Mouse (Mus musculus): ENCODE data around the gene Acer1. TPM values are rescaled to one million over a fixed set of nuclear protein-coding genes. Genes with fewer than 3 reads are reported as not detected.

The Acer1 gene
- total RNA-seq (2021): under 1 TPM in 1 of 2 experiments, not detected in 1; 0.13 TPM
- long read RNA-seq, experiment 1: 0 reads
- long read RNA-seq, experiment 2: 0 reads

GRCm38 (mm10) chr17:56982013-56982412, at the start of gene Acer1:
Gene Acer1, minus strand, starts transcription at chr17:56982126.
- peak in 1 of 2 experiments; percentile 11 for DNase-seq (ENCODE audit: low spot score in 2 of 2)

GRCm38 (mm10) chr17:57030931-57031660, 49.2 kb upstream of the Acer1 start, which contains the start of gene Khsrp:
Gene Khsrp, minus strand, starts transcription at chr17:57031522.
- DNase-seq (ENCODE audit: low spot score in 2 of 2): peak in 1 of 2 experiments; percentile 60

DNA sequence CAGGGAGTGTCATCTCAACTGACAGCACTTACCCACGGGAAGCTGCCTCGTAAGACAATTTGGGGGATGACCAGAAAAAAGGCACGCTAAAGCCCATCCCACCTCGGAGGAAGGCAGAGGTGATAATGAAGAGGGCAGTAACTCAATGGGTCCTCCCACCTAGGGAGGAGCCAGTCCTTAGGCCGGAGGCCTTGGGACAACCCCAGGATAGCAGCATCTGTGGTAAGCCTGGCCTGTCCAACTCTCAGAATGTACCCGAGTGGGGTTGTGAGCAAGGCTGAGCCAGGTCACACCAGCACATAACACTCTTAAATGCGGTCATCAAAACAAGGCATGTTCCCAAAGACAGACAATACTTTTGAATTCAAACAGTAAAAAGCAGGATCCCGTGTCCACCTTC, 47.8 kb upstream of the Acer1 start:
- DNase-seq (ENCODE audit: low spot score in 2 of 2): no peak

- DNase-seq (ENCODE audit: low spot score in 2 of 2): no peak
Observed at GRCm38 (mm10) chr17:57027471-57027870, 45.5 kb upstream of the Acer1 start.

- no peak for DNase-seq (ENCODE audit: low spot score in 2 of 2)
Observed at GRCm38 (mm10) chr17:57020960-57021359, 39.0 kb upstream of the Acer1 start.

DNA sequence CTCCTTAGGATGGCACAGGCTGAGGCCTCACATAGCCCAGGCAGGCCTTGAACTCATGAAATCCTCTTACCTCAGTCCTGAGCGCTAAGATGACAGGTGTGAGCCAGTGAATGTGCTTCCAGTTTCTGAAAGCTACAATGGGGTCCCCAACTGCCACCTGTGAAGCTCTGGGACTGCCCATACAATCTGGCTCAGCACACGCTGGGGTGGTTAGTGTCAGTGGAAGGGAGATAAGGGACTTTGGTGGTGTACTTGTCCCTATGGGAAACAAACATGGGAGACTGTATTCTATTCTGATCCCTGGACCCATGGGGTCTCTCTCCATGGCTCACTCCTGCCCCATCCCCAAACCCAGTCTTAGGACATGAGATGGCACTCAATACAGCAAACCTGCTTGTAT, 37.8 kb upstream of the Acer1 start:
- DNase-seq (ENCODE audit: low spot score in 2 of 2): no peak

DNA sequence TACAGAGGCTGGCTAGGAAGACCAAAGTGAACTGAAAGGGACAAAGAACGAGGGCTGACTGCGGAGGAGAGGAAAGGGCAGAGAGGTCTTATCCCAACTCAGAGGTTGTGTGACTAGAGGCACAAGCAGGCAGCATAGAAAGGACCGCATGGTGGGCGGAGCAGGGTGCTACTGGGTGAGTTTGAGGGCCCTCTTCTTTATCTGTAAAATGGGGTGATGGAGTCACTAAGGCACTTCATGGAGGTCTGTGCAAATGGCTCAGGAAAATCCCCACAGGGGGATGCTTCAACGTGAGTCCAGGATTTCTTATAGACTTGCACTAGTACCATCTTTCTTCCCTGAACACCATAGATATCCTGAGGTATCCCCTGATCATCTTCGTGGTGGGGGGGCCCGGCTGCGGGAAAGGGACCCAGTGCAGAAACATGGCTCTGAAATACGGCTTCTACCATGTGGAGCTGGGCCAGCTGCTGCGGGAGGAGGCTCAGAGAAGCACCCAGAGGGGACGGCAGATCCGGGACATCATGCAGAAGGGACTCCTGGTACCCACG, 30.4 kb upstream of the Acer1 start:
- no peak for DNase-seq (ENCODE audit: low spot score in 2 of 2)

GRCm38 (mm10) chr17:57011236-57012141, 29.6 kb upstream of the Acer1 start, which contains the start of the genes Gtf2f1 and Gm17949:
Gene Gtf2f1, minus strand, starts transcription at chr17:57011288.
Gene Gm17949, plus strand, starts transcription at chr17:57011469.
- peak; percentile 82 to 86 for DNase-seq (ENCODE audit: low spot score in 2 of 2)

DNA sequence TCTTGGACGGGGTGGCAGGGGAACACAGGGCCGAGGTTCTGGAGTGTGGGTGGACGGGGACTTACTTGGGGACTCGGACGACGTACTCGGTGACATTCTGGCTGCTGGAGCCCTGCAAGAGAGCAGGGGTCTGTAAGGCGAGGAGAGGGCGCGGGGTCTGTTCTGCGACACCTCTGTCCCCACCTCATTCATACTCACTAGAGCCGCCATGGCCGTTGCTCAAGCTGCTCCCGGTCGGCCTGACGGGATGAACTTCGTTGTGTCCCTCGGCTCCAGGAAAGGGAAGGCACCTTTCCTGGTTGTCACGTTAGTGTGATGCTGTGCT, 28.9 kb upstream of the Acer1 start:
- DNase-seq (ENCODE audit: low spot score in 2 of 2): no peak

DNA sequence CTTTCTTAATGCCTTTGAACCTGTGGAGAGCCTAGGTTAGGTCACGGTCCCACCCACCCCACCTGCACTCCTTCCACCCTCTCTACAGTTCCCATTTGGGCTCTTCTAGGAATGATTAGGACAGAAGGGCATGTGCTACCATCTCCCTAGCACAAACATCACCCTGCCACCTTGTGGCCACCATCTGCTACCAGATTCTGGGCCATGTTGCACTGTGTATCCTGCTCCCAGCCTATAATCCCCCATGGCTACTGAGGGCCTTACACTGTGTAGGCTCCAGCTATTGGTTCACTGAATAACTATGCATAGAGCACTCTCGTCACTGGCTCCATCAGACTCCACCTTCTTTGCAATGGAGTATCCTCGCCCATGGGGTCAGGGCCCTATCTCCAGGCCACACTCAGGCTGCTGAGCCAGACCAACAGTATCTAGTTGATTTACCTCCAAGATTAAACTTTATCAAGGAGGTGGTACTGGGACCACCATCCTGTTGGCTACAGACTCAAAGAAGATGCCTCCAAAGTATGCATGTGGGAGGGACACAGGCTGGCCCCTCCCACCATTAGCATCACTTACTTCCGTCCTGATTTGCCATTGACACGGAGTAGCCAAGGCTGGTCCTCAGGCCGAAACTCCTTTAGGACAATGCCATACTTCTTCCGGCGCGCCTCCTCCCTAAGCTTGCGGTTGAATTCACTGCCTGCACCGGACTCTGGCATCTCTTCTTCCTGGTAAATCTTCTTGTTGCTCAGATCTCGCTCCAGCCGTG, 25.4 kb upstream of the Acer1 start:
- DNase-seq (ENCODE audit: low spot score in 2 of 2): no peak

GRCm38 (mm10) chr17:57003994-57004393, 22.1 kb upstream of the Acer1 start:
- DNase-seq (ENCODE audit: low spot score in 2 of 2): no peak

- DNase-seq (ENCODE audit: low spot score in 2 of 2): no peak
Observed at GRCm38 (mm10) chr17:57001228-57001627, 19.3 kb upstream of the Acer1 start.

- DNase-seq (ENCODE audit: low spot score in 2 of 2): no peak
Observed at GRCm38 (mm10) chr17:56999968-57000609, 18.2 kb upstream of the Acer1 start, which contains the start of gene Pspn. Gene Pspn, minus strand, starts transcription at chr17:57000018.

DNA sequence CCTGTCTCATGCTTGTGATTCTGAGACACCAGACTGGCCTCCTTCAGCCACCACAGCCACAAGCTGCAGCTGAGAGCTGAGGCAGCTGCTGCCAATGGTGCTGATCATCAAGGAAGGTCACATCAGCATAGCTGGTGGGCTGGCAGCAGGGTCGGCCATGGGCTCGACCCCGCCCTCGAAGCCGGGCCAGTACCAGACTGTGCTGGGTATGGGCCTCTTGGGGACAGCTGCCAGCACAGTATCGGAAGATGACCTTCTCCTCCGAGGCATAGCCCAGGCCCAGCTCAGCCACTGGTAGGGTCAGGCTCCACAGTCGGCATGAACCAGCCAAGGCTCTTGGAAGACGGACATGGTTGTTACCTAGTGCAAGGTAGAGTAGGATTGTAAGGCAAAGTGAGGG, 17.5 kb upstream of the Acer1 start:
- DNase-seq (ENCODE audit: low spot score in 2 of 2): no peak

- peak; percentile 84 to 87 for DNase-seq (ENCODE audit: low spot score in 2 of 2)
Observed at GRCm38 (mm10) chr17:56997029-56997667, 15.2 kb upstream of the Acer1 start, which contains the start of gene Alkbh7. Gene Alkbh7, plus strand, starts transcription at chr17:56997339.

- no peak for DNase-seq (ENCODE audit: low spot score in 2 of 2)
Observed at GRCm38 (mm10) chr17:56996506-56996905, 14.6 kb upstream of the Acer1 start.

- DNase-seq (ENCODE audit: low spot score in 2 of 2): no peak
Observed at GRCm38 (mm10) chr17:56995046-56995445, 13.1 kb upstream of the Acer1 start.

DNA sequence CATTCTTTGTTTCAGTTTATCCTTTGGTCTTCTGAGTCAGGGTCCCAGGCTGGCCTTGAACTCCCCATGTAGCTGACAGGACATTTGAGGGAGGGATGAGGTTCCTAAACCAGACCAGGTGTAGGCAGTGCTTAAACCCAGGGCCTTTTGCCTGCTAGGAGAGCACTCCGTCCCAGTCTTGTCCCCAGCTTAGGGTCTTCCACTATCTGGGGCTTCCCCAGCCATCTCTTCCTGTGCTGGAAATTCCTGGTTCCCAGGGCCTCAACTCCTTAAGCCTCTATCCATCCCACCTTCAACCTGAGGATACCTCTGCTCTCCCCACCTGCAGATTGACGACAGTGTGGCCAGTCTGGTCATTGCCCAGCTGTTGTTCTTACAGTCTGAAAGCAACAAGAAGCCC, 9.0 kb upstream of the Acer1 start:
- DNase-seq (ENCODE audit: low spot score in 2 of 2): peak in 1 of 2 experiments; percentile 20

DNA sequence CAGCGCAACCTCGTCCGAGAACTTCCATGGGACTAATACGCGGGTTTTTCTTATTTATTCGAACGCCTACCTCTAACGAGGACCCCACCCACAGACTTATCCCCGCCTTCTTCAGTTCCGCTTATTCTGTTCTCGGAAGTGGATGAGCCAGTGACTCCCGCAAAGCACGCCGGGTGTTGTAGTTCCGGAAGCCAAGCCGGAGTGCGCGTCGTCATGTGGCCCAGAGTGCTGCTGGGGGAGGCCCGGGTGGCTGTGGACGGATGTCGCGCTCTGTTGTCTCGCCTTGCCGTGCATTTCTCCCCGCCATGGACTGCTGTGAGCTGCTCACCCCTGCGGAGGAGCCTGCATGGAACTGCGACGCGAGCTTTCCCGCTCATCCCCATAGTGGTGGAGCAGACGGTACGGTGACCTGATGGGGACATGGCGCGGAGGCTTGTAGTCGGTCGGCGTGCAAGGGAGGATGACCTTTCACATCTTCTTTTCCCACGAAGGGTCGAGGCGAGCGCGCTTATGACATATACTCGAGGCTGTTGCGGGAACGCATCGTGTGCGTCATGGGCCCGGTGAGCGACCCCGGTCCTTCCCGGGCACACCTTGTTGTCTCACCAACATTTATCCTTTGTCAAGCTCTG, 8.3 kb upstream of the Acer1 start, which contains the start of gene Clpp:
TSS of gene Clpp (plus strand) at position 191 of the 632 bp plus-strand sequence.
- DNase-seq (ENCODE audit: low spot score in 2 of 2): peak; percentile 84 to 85
